Comparison of ENCODE assay signal across 9 mouse cellular contexts in genomic region chr6:71272316-71272741, GRCm38 (mm10). TPM values are rescaled to one million over a fixed set of nuclear protein-coding genes. Genes with fewer than 3 reads are reported as not detected.
DNase-seq lines count a peak whose midpoint lies in the region; ATAC-seq and TF ChIP-seq lines count a peak whose summit lies in the region.
"Had no signal": no experiment of that assay in that cellular context is flagged by ENCODE, and none has a peak within 500 bp of the region (broad histone marks: within the 10 kb centered on the region; RNA-seq: fewer than 3 reads in every experiment).

No protein-coding gene starts in this region.

- peak overlapping the region; percentile 95 for H3K27ac ChIP-seq in kidney, adult 2 months (ENCODE audit: insufficient read depth, low read depth, low read length)
- H3K27ac ChIP-seq in limb, embryonic 11.5 days (replicated peaks; ENCODE audit: low read depth, low read length) = peak overlapping the region; percentile 96
- peak overlapping the region; percentile 98 for H3K27ac ChIP-seq in neural tube, embryonic 15.5 days (replicated peaks)

- H3K4me3 ChIP-seq in kidney, adult 2 months (ENCODE audit: insufficient read depth, low read depth, low read length) = peak overlapping the region; percentile 93
- peak overlapping the region; percentile 69 for H3K4me3 ChIP-seq in limb, embryonic 11.5 days (ENCODE audit: low read depth, low read length)
- H3K4me3 ChIP-seq in neural tube, embryonic 15.5 days (replicated peaks) = peak overlapping the region; percentile 88

- ATAC-seq in limb, embryonic 11.5 days (ENCODE audit: insufficient number of reproducible peaks, low FRiP score, low TSS enrichment, low read depth) = no peak
- 0 out of 2 replicates have a peak, but pooled peaks have one; percentile 4 for ATAC-seq in neural tube, embryonic 15.5 days (ENCODE audit: low FRiP score)

- no peak for TF ChIP-seq CTCF in kidney, adult 2 months (conservative IDR thresholded peaks at IDR 0.05; ENCODE audit: insufficient read depth, insufficient read length, low read depth, low read length)

- no peak for TF ChIP-seq POLR2A in kidney, adult 2 months (IDR thresholded peaks at IDR 0.05; ENCODE audit: low read depth, low read length)

- peak; percentile 50 for DNase-seq in kidney, adult 2 months
- no peak for DNase-seq in kidney, postnatal 14 days
- peak; percentile 53 for DNase-seq in NIH3T3 (ENCODE audit: low read depth)
- peak; percentile 9 for DNase-seq in fibroblast of lung, adult 2 months (ENCODE audit: low read depth)
- DNase-seq in limb, embryonic 11.5 days (ENCODE audit: low spot score) = peak; percentile 37
- no peak for DNase-seq in natural killer cell, adult 2 months (ENCODE audit: low spot score in 2 of 2)
- DNase-seq in gastrocnemius, postnatal 25 days = no peak

- H3K36me3 ChIP-seq in kidney, adult 2 months (ENCODE audit: control insufficient read depth, insufficient read depth, low read length) = no peaks in the 10 kb centered on the region
- H3K36me3 ChIP-seq in limb, embryonic 11.5 days (ENCODE audit: control insufficient read depth, insufficient read depth, low read length) = no peaks in the 10 kb centered on the region
- H3K36me3 ChIP-seq in neural tube, embryonic 15.5 days = no peaks in the 10 kb centered on the region

- H3K9me3 ChIP-seq in limb, embryonic 11.5 days (ENCODE audit: control insufficient read depth, low read length) = no peaks in the 10 kb centered on the region
- no peaks in the 10 kb centered on the region for H3K9me3 ChIP-seq in neural tube, embryonic 15.5 days (replicated peaks)

- peak overlapping the region; percentile 80 for H3K4me2 ChIP-seq in limb, embryonic 11.5 days (ENCODE audit: low read depth, severe bottlenecking)
- peak overlapping the region; percentile 75 for H3K4me2 ChIP-seq in neural tube, embryonic 15.5 days

- peaks cover 16% of the 10 kb centered on the region; the same call in 1 of the 2 replicates for H3K4me1 ChIP-seq in kidney, adult 2 months (ENCODE audit: control insufficient read depth, insufficient read depth, low read length)
- H3K4me1 ChIP-seq in limb, embryonic 11.5 days (ENCODE audit: control insufficient read depth, insufficient read depth, low read length) = 0 out of 2 replicates have a peak, but pooled peaks cover 2% of the 10 kb centered on the region
- H3K4me1 ChIP-seq in neural tube, embryonic 15.5 days = peaks cover 15% of the 10 kb centered on the region

- no peaks in the 10 kb centered on the region for H3K27me3 ChIP-seq in kidney, adult 2 months (replicated peaks; ENCODE audit: control insufficient read depth, insufficient read depth, low read length)
- H3K27me3 ChIP-seq in limb, embryonic 11.5 days (ENCODE audit: control insufficient read depth, insufficient read depth, low read length) = no peaks in the 10 kb centered on the region
- no peaks in the 10 kb centered on the region for H3K27me3 ChIP-seq in neural tube, embryonic 15.5 days (replicated peaks)

- peak overlapping the region; percentile 94 for H3K9ac ChIP-seq in limb, embryonic 11.5 days (ENCODE audit: low read length)
- H3K9ac ChIP-seq in neural tube, embryonic 15.5 days (replicated peaks) = peak overlapping the region; percentile 99

- WGBS in kidney, adult 2 months = under 1% methylated on average over 11 of the region's 11 CpGs
- 2% methylated on average over 11 of the region's 11 CpGs for WGBS in limb, embryonic 11.5 days
- WGBS in neural tube, embryonic 15.5 days = 2% methylated on average over 11 of the region's 11 CpGs

RNA-seq across cellular contexts. Expression of gene Krcc1, which starts 0.9 kb away (rescaled TPM):
- polyA plus RNA-seq in kidney, adult 2 months (2012; rRNA removed) = 10.8 and 15.2 TPM in 2 replicates
- polyA plus RNA-seq in limb, embryonic 11.5 days (2014; fragmentation: Nextera tagmentation; extraction: Ambion mirVana) = 41.6 and 44.5 TPM in 2 replicates
- 17.2 and 26.2 TPM in 2 replicates for polyA plus RNA-seq in neural tube, embryonic 15.5 days (2015; fragmentation: Nextera tagmentation; extraction: Ambion mirVana)
- total RNA-seq in gastrocnemius, postnatal 25 days (2021) = 10 to 100 TPM; 23.2 to 27.4 TPM

RNA-seq across cellular contexts. Expression of gene Smyd1, which starts 49.7 kb away (rescaled TPM):
- 0.57 and 2.3 TPM in 2 replicates for polyA plus RNA-seq in kidney, adult 2 months (2012; rRNA removed)
- polyA plus RNA-seq in limb, embryonic 11.5 days (2014; fragmentation: Nextera tagmentation; extraction: Ambion mirVana) = 1.7 and 3.7 TPM in 2 replicates
- 0.80 and 1.4 TPM in 2 replicates for polyA plus RNA-seq in neural tube, embryonic 15.5 days (2015; fragmentation: Nextera tagmentation; extraction: Ambion mirVana)
- 100 to 1,000 TPM; 292 to 319 TPM for total RNA-seq in gastrocnemius, postnatal 25 days (2021)
- total RNA-seq: common myeloid progenitor, adult 5-6 weeks had no signal

RNA-seq across cellular contexts. Expression of gene Cd8b1, which starts 50.3 kb away (rescaled TPM):
- polyA plus RNA-seq in kidney, adult 2 months (2012; rRNA removed) = 0.14 and 5.7 TPM in 2 replicates
- 0.09 TPM in 1 of 2 replicates, not detected in the other for polyA plus RNA-seq in limb, embryonic 11.5 days (2014; fragmentation: Nextera tagmentation; extraction: Ambion mirVana)
- polyA plus RNA-seq in neural tube, embryonic 15.5 days (2015; fragmentation: Nextera tagmentation; extraction: Ambion mirVana) = 1.9 TPM in 1 of 2 replicates, not detected in the other
- total RNA-seq in gastrocnemius, postnatal 25 days (2021) = under 1 TPM in 1 of 2 experiments, not detected in 1; 0.29 TPM
- total RNA-seq: common myeloid progenitor, adult 5-6 weeks had no signal

Comparison
In these comparisons a context has a peak if more than half of its experiments do, and no peak if none do; other contexts are left out.
1. DNase-seq: peak in kidney, adult 2 months (single experiment), NIH3T3 (single experiment), fibroblast of lung, adult 2 months (single experiment) and limb, embryonic 11.5 days (single experiment); none in kidney, postnatal 14 days (single experiment), natural killer cell, adult 2 months (0 of 2) and gastrocnemius, postnatal 25 days (single experiment).
2. Peak in every context shown above with its lines, with median percentiles within 50 percentile points of each other: H3K27ac ChIP-seq and H3K4me3 ChIP-seq.